In genomic region chr12:15698829-15699228, GRCm38 (mm10) we compare ENCODE assay signal across 8 mouse cellular contexts.
DNase-seq lines count a peak whose midpoint lies in the region; ATAC-seq lines count a peak whose summit lies in the region.

No protein-coding gene starts in this region.

- H3K4me1 ChIP-seq in heart, embryonic 10.5 days: peaks cover 11% of the 10 kb centered on the region
- H3K4me1 ChIP-seq in brown adipose tissue, adult 24 weeks (ENCODE audit: control insufficient read depth, insufficient read depth, insufficient read length, low read length): peaks cover 24% of the 10 kb centered on the region
- peaks cover 14% of the 10 kb centered on the region for H3K4me1 ChIP-seq in limb, embryonic 15.5 days

- H3K27me3 ChIP-seq in heart, embryonic 10.5 days (ENCODE audit: insufficient read depth, poor library complexity, severe bottlenecking): no peaks in the 10 kb centered on the region
- H3K27me3 ChIP-seq in limb, embryonic 15.5 days: no peaks in the 10 kb centered on the region

- DNase-seq in heart, adult 8-10 months (ENCODE audit: low spot score): peak; percentile 51
- no peak for DNase-seq in heart, embryonic 10.5 days (ENCODE audit: low spot score)
- DNase-seq in heart, adult 9 months (ENCODE audit: low spot score in 2 of 2): peak; percentile 51 to 57
- no peak for DNase-seq in thymus, postnatal 36 days
- DNase-seq in layer of hippocampus, postnatal 14 days (ENCODE audit: low spot score in 2 of 2): no peak
- DNase-seq in spleen, postnatal 4 days (ENCODE audit: low spot score in 2 of 2): no peak

- no peaks in the 10 kb centered on the region for H3K9me3 ChIP-seq in heart, embryonic 10.5 days
- H3K9me3 ChIP-seq in limb, embryonic 15.5 days: no peaks in the 10 kb centered on the region

- no peak overlapping the region for H3K27ac ChIP-seq in heart, embryonic 10.5 days
- peak overlapping the region; percentile 82 for H3K27ac ChIP-seq in brown adipose tissue, adult 24 weeks (replicated peaks; ENCODE audit: low read depth, low read length)
- peak overlapping the region; percentile 69 for H3K27ac ChIP-seq in limb, embryonic 15.5 days

- no peak overlapping the region for H3K4me3 ChIP-seq in heart, embryonic 10.5 days
- H3K4me3 ChIP-seq in brown adipose tissue, adult 24 weeks (ENCODE audit: insufficient read depth, low read depth, low read length): no peak overlapping the region
- H3K4me3 ChIP-seq in limb, embryonic 15.5 days: no peak overlapping the region

- H3K9ac ChIP-seq in limb, embryonic 15.5 days: no peak overlapping the region

- WGBS in heart, embryonic 10.5 days: 46% methylated on average over 4 of the region's 4 CpGs
- WGBS in limb, embryonic 15.5 days: 6% methylated on average over 4 of the region's 4 CpGs

- H3K4me2 ChIP-seq in limb, embryonic 15.5 days: 0 out of 2 replicates have a peak overlapping the region, but pooled peaks have one; percentile 5

- ATAC-seq in limb, embryonic 15.5 days (ENCODE audit: insufficient number of reproducible peaks, low FRiP score, low TSS enrichment, low read depth): peak; percentile 84

- H3K36me3 ChIP-seq in heart, embryonic 10.5 days: no peaks in the 10 kb centered on the region
- H3K36me3 ChIP-seq in limb, embryonic 15.5 days: no peaks in the 10 kb centered on the region

Comparison
In these comparisons a context has a peak if more than half of its experiments do, and no peak if none do; other contexts are left out.
1. DNase-seq: peak in heart, adult 8-10 months (single experiment) and heart, adult 9 months (2 of 2); none in heart, embryonic 10.5 days (single experiment), thymus, postnatal 36 days (0 of 2), layer of hippocampus, postnatal 14 days (0 of 2) and spleen, postnatal 4 days (0 of 2).